Mouse (Mus musculus) right cerebral cortex, adult 2 months (tissue): ENCODE measurements around the gene Ank2.

Experiments used
- DNase-seq, 2 experiments: peaks; one replicate each; pipeline ENCODE4 v3.0.0; 2021 to 2022; ENCODE audit warnings: low spot score in 2 of 2

The Ank2 gene

GRCm38 (mm10) chr3:127242234-127242810, 256.8 kb downstream of the Ank2 start:
- DNase-seq = no peak

DNA sequence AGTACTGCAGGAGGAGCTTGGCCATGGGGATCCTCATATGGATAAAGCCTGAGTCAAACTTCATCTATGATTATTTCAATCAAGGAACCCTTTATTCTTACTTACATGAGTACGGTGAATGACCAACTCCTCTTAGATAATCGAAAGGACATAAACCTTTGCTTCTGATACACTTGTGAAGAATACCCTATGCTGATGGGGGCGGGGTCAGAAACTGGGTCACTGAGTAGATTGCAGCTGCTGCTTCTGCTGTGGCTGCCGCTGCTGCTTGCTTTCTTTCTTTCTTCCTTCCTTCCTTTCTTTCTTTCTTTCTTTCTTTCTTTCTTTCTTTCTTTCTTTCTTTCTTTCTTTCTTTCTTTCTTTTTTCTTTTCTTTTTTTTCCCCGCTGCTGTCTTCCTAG, 263.9 kb downstream of the Ank2 start:
- no peak for DNase-seq

DNA sequence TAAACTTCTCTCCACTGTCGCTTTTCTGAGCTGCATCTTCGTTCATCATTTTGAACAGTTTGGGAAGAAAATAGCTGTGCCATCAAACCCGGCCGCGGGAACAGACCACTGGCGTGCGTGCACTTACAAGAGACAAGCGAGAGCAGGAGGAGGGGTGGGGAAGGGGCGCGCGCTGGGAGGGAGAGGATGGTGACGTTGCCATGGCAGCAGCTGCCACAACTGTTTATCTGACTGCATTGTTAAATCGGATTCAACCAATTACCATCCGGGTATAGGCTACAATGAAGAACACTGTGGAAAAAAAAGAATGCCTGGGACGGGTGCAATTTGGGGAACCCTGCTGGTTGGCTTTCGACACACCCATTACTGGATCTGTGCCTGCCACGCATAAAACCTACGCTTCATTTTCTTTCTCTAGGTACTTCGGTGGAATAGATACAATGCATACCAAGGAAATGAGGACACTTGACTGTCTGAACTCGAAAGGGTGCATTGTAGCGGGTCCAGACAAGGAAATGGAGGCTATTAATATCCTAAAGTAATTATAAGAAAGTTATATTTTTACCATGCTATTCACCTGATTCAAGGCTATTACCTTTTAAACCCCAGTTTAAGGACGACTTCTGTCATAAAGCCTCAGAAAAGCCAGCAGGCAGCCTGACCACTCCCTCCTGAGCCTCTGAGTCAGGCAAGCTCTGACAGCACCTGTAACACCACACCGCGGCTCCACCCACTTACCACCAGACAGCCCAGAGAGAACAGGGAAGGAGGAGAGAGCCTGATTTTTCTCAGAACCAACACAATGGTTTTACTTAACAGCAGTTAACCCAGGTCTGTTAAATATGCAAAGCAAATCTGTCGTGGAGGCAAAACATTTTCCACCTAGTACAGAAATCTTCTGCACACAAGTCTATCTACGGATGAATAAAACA, 273.1 kb downstream of the Ank2 start:
- peak; percentile 64 to 70 for DNase-seq

DNA sequence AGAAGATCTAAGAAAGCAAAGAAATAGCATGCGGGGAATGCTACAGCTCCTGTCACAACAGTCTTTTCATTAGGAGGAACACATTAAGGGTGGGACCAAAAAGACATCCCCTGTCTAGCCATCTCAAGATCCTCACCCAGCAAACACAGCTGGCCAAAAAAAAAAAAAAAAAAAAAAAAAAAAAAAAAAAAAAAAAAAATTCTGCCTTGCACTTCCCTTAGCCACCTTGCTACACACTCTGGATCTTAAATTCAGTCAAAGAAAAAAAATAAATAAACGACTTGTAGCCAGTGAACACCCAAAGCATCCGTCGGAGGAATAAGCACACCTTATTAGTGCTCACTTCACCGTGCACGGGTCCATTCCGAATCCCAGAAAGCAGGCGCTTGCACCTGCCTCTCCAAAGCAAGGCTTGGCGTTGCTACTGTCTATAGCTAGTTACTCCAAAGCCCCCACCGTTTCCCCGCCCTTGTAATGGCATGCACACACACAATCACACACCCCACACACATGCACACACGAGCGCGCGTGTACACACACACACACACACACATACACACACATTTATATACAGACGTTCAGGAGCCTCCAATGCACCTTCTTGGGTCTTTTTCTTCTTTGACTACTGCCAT, 273.9 kb downstream of the Ank2 start:
- DNase-seq = peak; percentile 39 to 57

DNA sequence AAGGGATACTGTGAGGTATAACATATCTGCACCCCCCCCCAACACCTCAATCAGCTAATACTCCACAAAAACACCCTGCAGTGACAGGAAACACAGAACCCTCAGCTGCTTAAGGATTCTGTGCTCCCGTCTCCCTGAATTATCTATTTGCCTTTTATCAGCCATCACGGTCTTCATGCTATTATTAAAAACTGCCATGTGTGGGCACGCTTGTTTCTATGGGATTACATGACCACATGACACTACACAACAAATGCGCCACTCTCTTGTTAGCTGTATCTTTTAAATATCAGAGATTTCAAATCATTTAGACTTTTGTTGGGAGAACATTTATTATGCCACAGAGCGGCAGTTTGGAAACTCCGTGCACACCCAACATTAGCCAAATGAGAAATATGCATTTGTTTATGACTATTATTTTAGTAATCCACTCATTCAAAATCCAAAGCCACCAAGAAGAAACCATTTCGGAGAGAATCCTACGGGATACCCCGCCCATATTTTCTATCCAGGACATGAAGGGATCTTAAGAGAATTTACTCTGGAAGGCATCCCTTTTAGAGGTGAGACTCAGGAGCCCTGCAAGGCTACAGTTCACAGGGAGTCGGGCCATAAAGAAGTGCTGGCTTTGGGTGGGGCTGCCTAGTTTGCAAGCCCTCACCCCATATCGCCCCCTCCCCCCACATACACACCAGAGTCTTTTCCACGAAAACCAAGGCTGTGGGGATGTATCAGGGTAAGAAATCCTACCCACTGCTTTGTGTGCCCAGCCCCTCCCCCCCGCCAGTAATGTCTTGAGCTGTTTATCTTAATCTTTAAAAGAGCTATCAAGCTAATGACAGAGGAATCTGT, 274.6 kb downstream of the Ank2 start:
- DNase-seq = no peak

GRCm38 (mm10) chr3:127222086-127222485, 277.1 kb downstream of the Ank2 start:
- DNase-seq = no peak

DNA sequence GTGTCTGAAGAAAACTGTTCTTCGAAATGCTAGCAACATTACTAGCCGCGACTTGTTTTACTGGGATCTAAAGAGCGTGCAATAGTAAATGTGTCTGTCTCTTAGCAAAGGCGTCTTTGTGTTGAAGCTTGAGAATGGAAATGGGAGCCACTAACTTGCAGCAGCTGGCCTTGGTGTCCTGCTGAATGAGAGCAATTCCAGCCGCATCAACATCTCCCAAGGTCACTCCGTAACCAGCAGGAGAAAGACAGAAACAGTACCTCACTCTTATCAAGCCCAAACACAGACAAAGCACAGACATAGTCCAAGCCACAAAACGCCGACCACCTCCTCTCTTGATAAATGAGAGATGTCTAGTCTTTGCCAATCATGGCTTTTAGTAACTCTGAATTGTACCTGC, 278.3 kb downstream of the Ank2 start:
- DNase-seq = no peak

DNA sequence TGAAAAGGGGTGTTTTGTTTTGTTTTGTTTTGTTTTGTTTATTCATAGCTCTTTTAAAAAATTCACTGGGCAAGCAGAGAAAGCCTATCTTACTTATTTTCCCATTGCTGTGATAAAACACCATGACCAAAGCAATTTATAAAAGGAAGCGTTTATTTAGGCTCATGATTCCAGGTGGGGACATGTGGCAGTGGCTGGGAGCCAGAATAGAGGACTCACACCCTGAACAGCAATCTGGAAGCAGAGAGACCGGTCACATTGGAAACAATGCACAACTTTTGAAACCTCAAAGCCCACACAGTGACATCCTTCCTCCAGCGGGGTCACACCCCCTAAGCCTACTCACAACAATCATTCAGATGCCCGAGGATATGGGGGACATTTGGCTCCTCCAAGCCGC, 285.6 kb downstream of the Ank2 start:
- DNase-seq = no peak

DNA sequence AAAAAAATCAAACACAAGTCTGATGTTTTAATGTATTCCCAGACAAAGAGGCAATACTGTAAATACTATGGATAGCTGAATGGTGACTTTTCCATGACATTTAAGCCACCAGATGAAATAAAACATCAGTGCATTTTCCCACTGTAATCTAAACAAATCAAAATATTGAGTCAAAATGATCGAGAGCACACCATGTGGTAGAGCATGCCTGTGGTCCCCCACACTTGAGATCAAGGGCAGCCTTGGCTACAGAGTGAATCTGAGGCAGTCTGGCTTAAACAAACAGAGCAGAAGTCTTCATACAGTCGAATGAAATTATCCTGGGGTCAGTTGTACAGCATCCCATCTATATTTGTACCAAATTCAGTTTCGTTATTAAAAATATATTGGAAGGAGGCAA, 288.0 kb downstream of the Ank2 start:
- no peak for DNase-seq

- no peak for DNase-seq
Measured at GRCm38 (mm10) chr3:127210552-127210951, 288.6 kb downstream of the Ank2 start.

DNA sequence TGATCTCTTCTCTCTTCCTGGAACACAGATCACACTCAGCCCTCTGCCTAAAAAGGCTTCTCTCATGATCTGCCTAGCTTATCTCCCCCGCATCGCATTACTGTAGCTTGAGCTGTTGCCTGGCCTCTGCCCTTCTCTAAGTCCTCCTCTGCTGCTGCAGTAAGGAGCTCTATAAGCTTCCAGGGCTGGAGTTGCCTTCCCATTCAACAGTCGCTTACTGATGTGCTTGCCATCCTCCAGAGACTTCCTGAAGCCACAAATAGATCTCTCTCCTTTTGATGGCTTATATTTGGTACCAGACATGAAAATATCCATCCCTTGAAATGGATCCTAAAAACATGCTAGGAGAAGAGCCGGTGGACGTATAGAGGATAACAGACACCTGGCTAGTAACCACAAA, 290.3 kb downstream of the Ank2 start:
- no peak for DNase-seq

DNA sequence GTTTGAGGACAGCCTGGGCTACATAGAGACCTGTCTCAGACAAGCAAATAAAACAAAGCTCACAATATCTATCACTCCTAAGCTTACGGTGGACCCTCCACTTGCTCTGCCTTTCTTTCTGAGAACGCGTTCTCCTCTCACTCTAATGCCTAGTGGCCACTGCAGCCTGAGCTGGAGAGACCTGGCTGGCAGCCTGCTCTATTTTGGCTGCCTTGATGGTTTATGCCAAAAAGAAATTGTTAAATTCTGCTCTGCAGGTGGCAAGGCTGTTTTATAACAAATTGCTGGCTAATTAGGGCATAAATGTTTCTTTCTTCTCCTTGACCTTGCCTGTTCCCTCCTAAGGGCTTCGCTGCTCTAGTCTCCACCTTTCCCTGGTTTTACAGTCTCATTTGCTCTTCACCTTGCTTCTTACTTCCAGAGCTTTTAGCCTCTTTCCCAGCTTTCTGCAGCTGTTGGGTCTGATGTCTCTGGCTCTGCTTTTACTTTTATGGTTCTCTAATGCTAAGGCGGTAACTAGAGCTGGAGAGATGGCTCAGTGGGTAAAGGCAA, 293.2 kb downstream of the Ank2 start:
- DNase-seq = peak in 1 of 2 experiments; percentile 29

DNA sequence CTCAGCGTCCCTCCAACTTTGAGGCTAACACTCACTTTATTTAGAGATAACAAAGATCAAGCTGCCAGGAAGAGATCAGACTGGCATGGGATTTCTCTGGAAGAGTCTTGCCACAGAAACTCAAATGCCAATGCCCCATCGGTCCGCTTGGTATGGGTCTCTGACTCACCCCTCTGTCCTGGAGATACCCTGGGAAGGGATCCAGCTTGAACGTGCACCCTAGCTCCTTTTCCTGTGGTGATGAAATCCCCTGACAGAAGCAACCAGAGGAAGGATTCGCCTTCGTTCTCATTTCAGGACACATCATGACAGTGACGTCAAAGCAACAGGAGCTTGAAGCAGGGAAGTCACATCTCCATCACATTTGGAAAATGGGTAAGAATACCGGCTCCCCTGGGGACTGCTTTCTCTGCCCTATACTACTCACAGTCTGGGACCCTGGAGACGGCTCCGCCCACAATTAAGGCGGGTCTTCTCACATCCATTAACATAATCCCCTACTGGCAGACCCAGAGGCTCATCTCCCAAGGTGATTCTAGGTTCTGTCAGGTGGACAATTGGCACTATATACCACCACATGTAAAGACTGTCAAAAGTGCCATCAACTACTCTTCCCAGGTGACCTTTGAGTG, 296.6 kb downstream of the Ank2 start:
- no peak for DNase-seq

GRCm38 (mm10) chr3:127200789-127201188, 298.4 kb downstream of the Ank2 start:
- DNase-seq = no peak

- DNase-seq = no peak
Measured at GRCm38 (mm10) chr3:127199112-127199665, 300.0 kb downstream of the Ank2 start.

GRCm38 (mm10) chr3:127198656-127199055, 300.5 kb downstream of the Ank2 start:
- DNase-seq = no peak

GRCm38 (mm10) chr3:127188789-127189128, 310.4 kb downstream of the Ank2 start:
- DNase-seq = no peak

- no peak for DNase-seq
Measured at GRCm38 (mm10) chr3:127188086-127188788, 310.9 kb downstream of the Ank2 start.

- no peak for DNase-seq
Measured at GRCm38 (mm10) chr3:127187081-127187480, 312.1 kb downstream of the Ank2 start.

DNA sequence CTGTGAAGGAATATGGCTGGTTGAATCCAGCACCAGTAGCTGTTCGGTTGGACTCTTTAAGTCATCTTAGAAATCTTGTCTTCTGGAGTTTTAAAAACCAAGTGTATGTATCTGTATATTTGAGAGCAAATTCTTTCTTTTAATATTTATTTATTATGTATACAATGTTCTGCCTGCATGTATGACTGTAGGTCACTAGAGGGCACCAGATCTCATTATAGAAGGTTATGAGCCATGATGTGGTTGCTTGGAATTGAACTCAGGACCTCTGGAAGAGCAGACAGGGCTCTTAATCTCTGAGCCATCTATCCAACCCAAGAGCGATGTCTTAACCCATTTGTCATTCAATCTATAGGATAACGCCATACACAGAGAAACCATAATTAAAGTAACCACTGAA, 312.9 kb downstream of the Ank2 start:
- DNase-seq = no peak
